Mouse (Mus musculus) C2C12 (cell line): ENCODE measurements at regions not wholly inside any gene's neighbourhood (a gene's known extent, or its start where the extent isn't known, plus 50 kb on each side); places are given as distances from the start of the nearest gene placed in this dataset.

Experiments used
- CEBPB ChIP-seq: IDR thresholded peaks from one replicate; pipeline ENCODE4 v1.6.1; 2011; ENCODE audit warnings: low read depth, mild to moderate bottlenecking, control low read depth, moderate library complexity
- CTCF ChIP-seq: IDR thresholded peaks from one replicate; pipeline ENCODE4 v1.5.1; 2011; ENCODE audit not compliant: control insufficient read depth, insufficient read depth, insufficient read length
- MAX ChIP-seq: IDR thresholded peaks from one replicate; pipeline ENCODE4 v1.6.1; 2011; ENCODE audit warnings: mild to moderate bottlenecking, control low read depth
- MYOG ChIP-seq: IDR thresholded peaks from one replicate; pipeline ENCODE4 v1.6.1; 2011; ENCODE audit not compliant: control insufficient read depth, insufficient read length; ENCODE audit errors: extremely low read depth
- USF1 ChIP-seq: IDR thresholded peaks from one replicate; pipeline ENCODE4 v1.6.1; 2011; ENCODE audit warnings: low read depth, mild to moderate bottlenecking, control low read depth, moderate library complexity

DNA sequence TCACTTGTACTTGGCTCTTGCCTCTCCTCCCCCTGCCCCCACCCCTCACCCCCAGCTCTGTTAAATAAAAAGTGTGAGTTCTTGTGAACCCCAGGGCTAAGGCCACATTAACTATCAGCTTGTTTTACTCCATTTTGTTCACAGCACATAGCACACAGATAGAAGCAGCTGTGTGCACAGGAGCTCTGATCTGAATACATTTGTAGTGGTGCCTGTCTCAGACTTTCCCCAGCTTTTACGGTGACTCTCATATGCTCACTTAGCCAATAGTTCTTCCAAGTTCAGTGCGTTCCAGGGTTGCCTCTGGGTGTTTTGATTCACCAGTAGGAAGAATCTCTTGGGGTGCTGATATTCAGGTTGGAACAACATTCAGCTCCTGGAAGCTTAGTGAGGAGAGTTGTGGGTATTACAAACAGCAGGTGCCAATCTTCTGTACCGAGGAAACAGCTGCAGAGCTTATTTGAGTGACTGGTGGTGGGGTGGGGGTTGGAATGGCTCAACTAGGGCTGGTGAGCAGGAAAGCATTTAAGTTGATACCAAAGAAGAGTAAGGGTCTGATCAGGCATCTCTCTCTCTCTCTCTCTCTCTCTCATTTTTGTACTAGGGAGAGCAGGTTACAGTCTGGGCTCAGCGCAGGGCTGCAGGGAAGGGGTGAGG lies 51.7 kb upstream of the 4933402D24Rik start:
- TF ChIP-seq CTCF, result no peak
- no peak for TF ChIP-seq MAX
- no peak for TF ChIP-seq USF1
- TF ChIP-seq CEBPB, result no peak
- TF ChIP-seq MYOG, result no peak
